In the genomic region with DNA sequence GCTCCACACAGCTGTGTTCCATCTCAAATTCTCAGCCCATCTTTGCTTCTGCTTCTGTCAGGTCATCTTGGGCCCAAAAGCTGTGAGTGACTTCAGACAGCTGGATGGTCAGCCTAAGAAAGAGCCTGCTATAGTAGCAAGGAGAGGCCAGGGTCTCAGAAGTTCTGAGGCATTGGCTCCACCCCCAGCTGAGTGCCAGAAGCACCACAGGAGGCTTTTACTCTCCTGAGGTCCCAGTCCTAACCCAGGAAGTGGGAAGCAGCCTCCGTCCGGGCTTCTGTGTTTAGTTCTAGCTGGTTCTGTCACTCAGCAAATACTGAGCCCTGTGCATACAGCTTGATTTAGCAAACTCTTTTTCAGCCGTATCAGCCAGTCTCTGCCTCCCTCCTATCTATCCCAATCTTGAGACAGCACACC, we compare ENCODE assay signal across 11 mouse cellular contexts. TPM values are rescaled to one million over a fixed set of nuclear protein-coding genes. Genes with fewer than 3 reads are reported as not detected.
DNase-seq lines count a peak whose midpoint lies in the region; ATAC-seq and TF ChIP-seq lines count a peak whose summit lies in the region.
"Had no signal": no experiment of that assay in that cellular context is flagged by ENCODE, and none has a peak within 500 bp of the region (broad histone marks: within the 10 kb centered on the region; RNA-seq: fewer than 3 reads in every experiment).

No protein-coding gene starts in this region.

- no peak overlapping the region for H3K4me2 ChIP-seq in kidney, postnatal 0 days (ENCODE audit: low read length)
- no peak overlapping the region for H3K4me2 ChIP-seq in kidney, embryonic 14.5 days (replicated peaks; ENCODE audit: low read depth, low read length)
- H3K4me2 ChIP-seq: embryonic facial prominence, embryonic 13.5 days; midbrain, embryonic 15.5 days had no signal

- 0 out of 2 replicates have a peak, but pooled peaks cover 7% of the 10 kb centered on the region for H3K4me1 ChIP-seq in kidney, postnatal 0 days (replicated peaks; ENCODE audit: insufficient read depth, low read length)
- no peaks in the 10 kb centered on the region for H3K4me1 ChIP-seq in kidney, embryonic 14.5 days (ENCODE audit: control insufficient read depth, insufficient read depth, low read length)
- H3K4me1 ChIP-seq: midbrain, embryonic 15.5 days had no signal

- no peak for ATAC-seq in kidney, postnatal 0 days (replicated peaks; ENCODE audit: low FRiP score, low read depth)
- no peak for ATAC-seq in kidney, embryonic 14.5 days (ENCODE audit: low FRiP score, low TSS enrichment)
- ATAC-seq: midbrain, embryonic 15.5 days had no signal

- intact Hi-C loops in gastrocnemius, adult 2 months (cut with DNase I), result no loop called here

- no peak for DNase-seq in gastrocnemius, adult 2 months
- DNase-seq in gastrocnemius, postnatal 10 days, result no peak
- DNase-seq in kidney, postnatal 0 days (ENCODE audit: low spot score), result peak; percentile 34
- DNase-seq in ZHBTc4 (ENCODE audit: low read depth, low spot score) (peak; percentile 48), liver (no peak)
- peak; percentile 81 for DNase-seq in lung, postnatal 36 days
- no peak for DNase-seq in frontal cortex, adult 2 months (ENCODE audit: extremely low spot score in 1 of 2, low spot score in 1 of 2)
- DNase-seq: cerebellum, adult 11 months had no signal

- TF ChIP-seq CTCF in gastrocnemius, adult 2 months (IDR thresholded peaks at IDR 0.05), result no peak
- TF ChIP-seq CTCF in kidney, postnatal 0 days (IDR thresholded peaks at IDR 0.05; ENCODE audit: low read depth), result no peak

- H3K9me3 ChIP-seq in kidney, postnatal 0 days (replicated peaks; ENCODE audit: low read length), result no peaks in the 10 kb centered on the region
- no peaks in the 10 kb centered on the region for H3K9me3 ChIP-seq in kidney, embryonic 14.5 days (ENCODE audit: control insufficient read depth, low read length)
- H3K9me3 ChIP-seq: embryonic facial prominence, embryonic 13.5 days; midbrain, embryonic 15.5 days had no signal

- WGBS in kidney, postnatal 0 days, result 56% methylated on average over 3 of the region's 3 CpGs
- 71% methylated on average over 3 of the region's 3 CpGs for WGBS in kidney, embryonic 14.5 days

- no peak overlapping the region for H3K4me3 ChIP-seq in gastrocnemius, adult 2 months
- no peak overlapping the region for H3K4me3 ChIP-seq in kidney, postnatal 0 days (replicated peaks; ENCODE audit: low read depth, low read length)
- no peak overlapping the region for H3K4me3 ChIP-seq in kidney, embryonic 14.5 days (ENCODE audit: low read length)
- H3K4me3 ChIP-seq: embryonic facial prominence, embryonic 13.5 days; midbrain, embryonic 15.5 days had no signal

- no peaks in the 10 kb centered on the region for H3K27me3 ChIP-seq in kidney, postnatal 0 days (ENCODE audit: insufficient read depth, low read length)
- H3K27me3 ChIP-seq in kidney, embryonic 14.5 days (ENCODE audit: control insufficient read depth, insufficient read depth, low read length), result no peaks in the 10 kb centered on the region
- H3K27me3 ChIP-seq: embryonic facial prominence, embryonic 13.5 days; midbrain, embryonic 15.5 days had no signal

- peak overlapping the region; percentile 35; the same call in 1 of the 2 replicates for H3K27ac ChIP-seq in gastrocnemius, adult 2 months
- H3K27ac ChIP-seq in kidney, postnatal 0 days, result 0 out of 2 replicates have a peak overlapping the region, but pooled peaks have one; percentile 25
- H3K27ac ChIP-seq in kidney, embryonic 14.5 days (ENCODE audit: low read depth, low read length), result no peak overlapping the region
- H3K27ac ChIP-seq: embryonic facial prominence, embryonic 13.5 days; midbrain, embryonic 15.5 days had no signal

- no peaks in the 10 kb centered on the region for H3K36me3 ChIP-seq in kidney, postnatal 0 days (ENCODE audit: insufficient read depth, low read length)
- H3K36me3 ChIP-seq in kidney, embryonic 14.5 days (ENCODE audit: control insufficient read depth, insufficient read depth, low read length), result 0 out of 2 replicates have a peak, but pooled peaks cover 2% of the 10 kb centered on the region
- H3K36me3 ChIP-seq: midbrain, embryonic 15.5 days had no signal

- H3K9ac ChIP-seq in kidney, postnatal 0 days (ENCODE audit: low read depth, low read length), result no peak overlapping the region
- no peak overlapping the region for H3K9ac ChIP-seq in kidney, embryonic 14.5 days (ENCODE audit: low read depth, low read length)
- H3K9ac ChIP-seq: embryonic facial prominence, embryonic 13.5 days; midbrain, embryonic 15.5 days had no signal

RNA-seq across cellular contexts. Expression of a gene that starts 54.3 kb away (rescaled TPM):
- total RNA-seq in gastrocnemius, adult 2 months (2021), result 10 to 100 TPM; 75.6 to 87.2 TPM
- total RNA-seq in gastrocnemius, postnatal 10 days (2021), result 100 to 1,000 TPM; 139 to 166 TPM
- 67.4 and 76.8 TPM in 2 replicates for polyA plus RNA-seq in kidney, postnatal 0 days (2015; fragmentation: Nextera tagmentation; extraction: Ambion mirVana)
- polyA plus RNA-seq in kidney, embryonic 14.5 days (2014; fragmentation: Nextera tagmentation; extraction: Ambion mirVana), result 53.4 and 64.1 TPM in 2 replicates
- polyA plus RNA-seq in frontal cortex, adult 2 months (2012; rRNA removed), result 146 and 154 TPM in 2 replicates

Comparison
In these comparisons a context has a peak if more than half of its experiments do, and no peak if none do; other contexts are left out.
1. DNase-seq: peak in kidney, postnatal 0 days (single experiment), ZHBTc4 (single experiment) and lung, postnatal 36 days (single experiment); none in gastrocnemius, adult 2 months (single experiment), gastrocnemius, postnatal 10 days (single experiment), liver (single experiment) and frontal cortex, adult 2 months (0 of 2).